Mouse (Mus musculus) WW6 (cell line): ENCODE measurements around the gene Trnau1ap.
"Not testable (repeated sequence)": the region's sequence is repeated elsewhere in the genome, so short reads cannot be mapped to it uniquely, and the experiment has no call there.

Source experiments
- DNase-seq: peaks from one replicate; pipeline ENCODE4 v3.0.0-alpha.2; 2013; ENCODE audit warnings: low read depth, low spot score

The Trnau1ap gene

DNA sequence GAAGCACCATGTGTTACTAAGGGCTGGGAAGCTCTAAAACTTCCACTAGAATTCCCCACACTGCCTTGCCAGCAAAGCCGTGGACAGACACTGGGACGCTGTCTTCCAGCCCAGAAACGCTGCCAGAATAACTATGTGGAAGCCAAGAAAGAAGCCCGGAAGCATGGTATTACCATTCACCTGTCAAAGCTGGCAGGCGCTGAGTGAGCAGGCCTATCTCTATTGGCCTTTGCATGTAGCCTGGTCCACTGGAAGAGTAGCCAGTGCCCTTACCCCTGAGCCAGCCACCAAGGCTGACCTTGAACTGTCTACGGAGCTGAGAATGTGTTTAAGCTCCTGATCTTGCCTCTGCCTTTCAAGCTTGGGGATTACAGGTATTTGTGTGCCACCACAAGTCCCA is 27.9 kb downstream of the Trnau1ap start:
- DNase-seq: no peak

GRCm38 (mm10) chr4:132299849-132300248 is 29.5 kb downstream of the Trnau1ap start:
- DNase-seq: no peak

DNA sequence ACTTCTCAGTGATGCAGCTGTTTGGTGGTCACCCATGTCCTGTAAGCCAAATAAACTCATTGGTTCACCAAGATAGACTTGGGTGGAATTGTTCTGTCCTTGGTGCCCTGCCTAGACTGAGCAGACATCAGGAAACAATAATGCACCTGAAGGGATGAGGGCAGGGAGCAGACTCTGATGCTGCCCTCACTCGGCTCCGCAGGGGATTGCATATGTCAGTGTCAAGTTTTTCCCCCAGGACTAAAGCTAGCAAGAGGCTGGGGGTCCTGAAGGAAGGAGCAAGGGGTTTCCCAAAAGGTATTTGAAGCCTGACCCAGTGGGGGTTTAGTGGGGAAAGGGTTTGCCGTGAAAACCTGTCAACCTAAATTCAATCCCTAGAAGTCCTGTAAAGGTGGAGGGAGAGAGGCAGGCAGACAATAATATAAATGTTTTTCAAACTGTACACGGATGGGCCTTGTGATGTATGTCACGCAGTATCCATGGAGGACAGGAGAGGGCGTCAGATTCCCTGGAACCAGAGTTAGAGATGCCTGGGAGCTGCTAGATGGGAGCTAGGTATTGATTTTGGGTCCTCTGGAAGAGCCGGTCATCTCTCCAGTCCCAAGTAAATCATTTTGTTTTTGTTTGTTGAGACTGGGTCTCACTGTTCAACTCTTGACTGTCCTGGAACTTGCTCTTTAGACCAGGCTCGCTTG is 33.5 kb downstream of the Trnau1ap start:
- no peak for DNase-seq

GRCm38 (mm10) chr4:132293682-132294240 is 35.6 kb downstream of the Trnau1ap start:
- no peak for DNase-seq

- DNase-seq: no peak
Observed at GRCm38 (mm10) chr4:132292988-132293387, 36.4 kb downstream of the Trnau1ap start.

- DNase-seq: no peak
Observed at GRCm38 (mm10) chr4:132291624-132292335, 37.6 kb downstream of the Trnau1ap start.

- no peak for DNase-seq
Observed at GRCm38 (mm10) chr4:132291056-132291455, 38.3 kb downstream of the Trnau1ap start.

DNA sequence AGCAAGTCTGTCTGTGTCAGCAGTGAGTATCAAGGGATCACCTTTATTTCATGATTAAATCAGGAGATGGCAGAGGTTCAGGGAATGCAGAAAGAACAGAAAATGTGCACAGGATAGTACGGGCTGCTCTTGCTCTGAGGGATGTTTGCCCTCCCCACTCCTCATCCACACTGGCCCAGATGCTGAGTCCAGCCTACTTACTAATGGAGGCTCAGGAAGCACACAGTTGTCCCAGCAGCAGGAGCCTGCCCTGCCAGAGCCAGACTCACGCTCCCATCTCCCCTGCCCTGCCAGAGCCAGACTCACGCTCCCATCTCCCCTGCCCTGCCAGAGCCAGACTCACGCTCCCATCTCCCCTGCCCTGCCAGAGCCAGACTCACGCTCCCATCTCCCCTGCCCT is 40.5 kb downstream of the Trnau1ap start:
- not testable (repeated sequence) for DNase-seq

DNA sequence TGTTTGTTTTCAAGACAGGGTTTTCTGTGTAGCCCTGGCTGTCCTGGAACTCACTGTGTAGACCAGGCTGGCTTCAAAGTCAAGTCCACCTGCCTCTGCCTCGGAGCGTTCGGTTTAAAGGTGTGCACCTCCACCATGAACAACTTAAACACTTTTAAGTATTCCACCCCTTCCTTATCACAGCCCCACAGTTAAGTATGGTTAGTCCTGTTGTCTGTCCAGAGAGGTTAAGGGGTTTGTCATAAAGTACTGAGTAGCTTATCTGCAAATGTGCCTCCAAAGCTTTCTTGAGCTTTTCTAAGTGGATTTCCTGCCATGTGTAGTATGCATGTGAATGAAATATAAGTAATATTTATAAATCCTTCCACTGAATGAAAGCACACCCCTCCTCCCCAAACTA is 53.4 kb downstream of the Trnau1ap start:
- no peak for DNase-seq

GRCm38 (mm10) chr4:132274156-132274862 is 55.0 kb downstream of the Trnau1ap start, which contains the start of gene Taf12:
TSS of gene Taf12 (plus strand) at chr4:132274375.
- peak; percentile 89 for DNase-seq

DNA sequence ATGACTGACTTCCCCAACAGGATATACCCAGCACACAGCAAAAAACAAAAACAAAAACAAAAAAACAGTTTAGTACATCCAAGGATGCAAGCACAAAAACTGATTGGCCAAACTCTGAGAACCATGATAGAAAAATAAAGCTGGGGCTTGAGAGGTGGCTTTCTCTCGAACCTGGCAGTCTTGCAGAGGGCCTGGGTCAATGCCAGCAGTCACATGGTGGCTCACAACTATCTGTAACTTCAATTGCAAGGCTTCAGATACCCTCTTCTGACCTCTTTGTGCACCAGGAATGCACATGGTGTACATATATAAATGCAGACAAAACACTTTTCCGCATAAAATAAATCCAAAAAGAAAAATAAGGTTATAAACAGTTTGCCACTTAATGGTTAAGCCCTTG is 56.2 kb downstream of the Trnau1ap start:
- no peak for DNase-seq

DNA sequence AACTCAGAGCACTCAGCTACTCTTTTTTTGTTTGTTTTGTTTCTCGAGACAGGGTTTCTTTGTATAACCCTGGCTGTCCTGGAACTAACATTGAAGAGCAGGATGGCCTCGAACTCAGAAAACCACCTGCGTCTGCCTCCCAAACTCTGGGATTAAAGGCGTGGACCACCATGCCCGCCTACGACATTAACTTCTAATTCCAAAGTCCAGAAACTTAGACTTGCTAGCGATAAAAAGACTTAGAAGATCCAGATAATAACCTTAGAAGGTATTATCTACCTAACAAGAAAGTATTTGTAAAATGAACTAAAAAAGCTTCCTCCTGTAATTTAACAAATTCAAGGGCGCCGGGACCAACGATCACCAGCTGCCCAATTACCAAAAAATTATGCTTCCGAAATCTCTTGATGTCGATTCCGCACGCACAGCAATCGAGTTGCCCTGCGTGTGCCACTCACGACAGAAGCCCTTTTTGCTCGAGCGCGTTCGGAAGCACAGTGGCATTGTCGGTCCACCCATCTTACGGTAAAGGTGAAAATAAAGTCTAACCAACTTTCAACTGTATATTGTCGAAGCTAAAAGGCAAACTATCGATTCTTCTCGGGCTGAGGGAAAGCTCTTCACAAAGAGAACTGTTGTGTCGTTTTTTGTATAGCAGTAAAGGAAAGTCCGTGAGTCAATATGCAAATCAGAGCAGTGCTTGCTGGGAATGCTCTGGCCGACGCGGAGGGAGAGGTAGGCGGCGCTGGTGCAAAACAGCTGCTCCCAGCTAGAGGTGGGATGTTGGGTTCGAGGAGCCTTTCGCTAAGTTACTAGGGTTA is 59.4 kb downstream of the Trnau1ap start:
- peak; percentile 77 for DNase-seq

GRCm38 (mm10) chr4:132268871-132269739 is 60.2 kb downstream of the Trnau1ap start:
- no peak for DNase-seq

- DNase-seq: no peak
Observed at GRCm38 (mm10) chr4:132266835-132267349, 62.4 kb downstream of the Trnau1ap start.

GRCm38 (mm10) chr4:132263313-132263712 is 66.0 kb downstream of the Trnau1ap start:
- DNase-seq: no peak

DNA sequence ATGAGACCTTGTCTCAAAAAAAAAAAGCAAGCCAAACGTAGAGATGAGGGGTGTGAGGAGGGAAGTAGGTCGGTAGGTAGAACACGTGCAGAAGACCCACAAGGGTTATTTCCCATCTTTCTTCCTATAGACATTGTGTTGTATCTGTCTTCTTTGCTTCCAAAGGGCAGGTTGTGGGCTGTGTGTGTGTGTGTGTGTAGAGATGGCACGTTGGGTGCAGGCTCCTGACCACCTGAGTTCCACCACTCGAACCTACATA is 67.1 kb downstream of the Trnau1ap start:
- DNase-seq: no peak
